Mouse (Mus musculus) embryo, embryonic 9.5 days (tissue): ENCODE data around the gene Oas1f.
"Not testable (repeated sequence)": the region's sequence is repeated elsewhere in the genome, so short reads cannot be mapped to it uniquely, and the experiment has no call there.

Experiments
- DNase-seq: peaks from one replicate; pipeline ENCODE4 v3.0.0-alpha.2; 2017; ENCODE audit errors: extremely low spot score

Gene Oas1f

DNA sequence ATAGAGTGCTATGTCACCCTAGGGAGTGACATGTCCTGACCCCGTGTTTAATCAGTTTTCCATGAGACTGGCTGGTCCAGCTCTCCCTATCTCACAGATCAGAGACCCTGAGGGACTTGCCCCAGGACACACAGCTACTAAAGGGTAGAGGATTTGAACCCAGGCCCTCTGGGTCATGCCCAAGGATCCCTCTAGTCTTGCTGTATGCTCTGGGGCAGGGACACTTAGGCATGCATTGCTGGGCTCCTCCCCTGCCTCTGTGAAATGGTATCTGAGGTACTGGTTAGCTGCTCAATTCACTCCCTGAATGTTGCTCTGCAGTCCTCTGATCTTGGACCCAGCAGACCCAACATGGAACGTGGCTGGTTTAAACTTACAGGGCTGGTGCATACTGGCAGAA lies 24.3 kb downstream of the Oas1f start:
- no peak for DNase-seq

DNA sequence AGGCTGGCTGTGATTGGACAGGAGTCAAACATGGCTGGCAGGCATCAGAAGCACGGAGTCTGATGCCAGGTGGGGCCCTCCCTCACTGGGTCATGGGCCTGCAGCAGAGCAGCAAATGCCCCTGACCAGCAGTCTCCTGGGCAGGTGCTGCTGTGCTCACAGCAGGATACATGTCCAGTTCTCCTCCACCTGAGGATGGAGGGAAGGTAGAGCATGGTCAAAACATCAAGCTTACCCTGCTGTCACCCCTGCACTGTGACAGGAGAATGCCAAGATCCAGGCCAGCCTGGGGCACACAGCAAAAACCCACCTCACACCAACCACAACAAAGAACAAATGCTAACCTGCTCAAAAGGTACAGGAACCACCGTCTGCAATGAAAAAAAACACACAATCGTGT lies 29.7 kb downstream of the Oas1f start:
- DNase-seq: not testable (repeated sequence)

GRCm38 (mm10) chr5:120877407-120877806 lies 30.2 kb downstream of the Oas1f start:
- DNase-seq: not testable (repeated sequence)

DNA sequence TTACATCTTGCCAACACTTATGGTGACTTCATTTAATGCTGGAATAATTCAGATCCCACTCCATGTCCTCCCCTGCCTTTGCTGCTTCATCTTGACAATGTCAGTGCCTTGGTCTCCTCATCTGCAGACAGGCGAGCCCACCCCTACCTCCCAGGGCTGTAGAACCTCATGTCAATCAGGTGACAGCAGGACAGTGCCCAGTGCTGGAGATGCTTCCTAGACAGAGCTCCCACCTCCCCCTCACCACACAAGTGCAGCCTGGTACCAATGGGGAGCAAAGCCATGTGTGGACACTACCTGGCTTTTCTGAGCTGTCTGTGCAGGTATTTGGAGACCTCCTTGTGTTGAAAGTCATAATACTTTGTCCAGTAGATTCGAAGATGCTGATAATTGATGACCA lies 31.6 kb downstream of the Oas1f start:
- not testable (repeated sequence) for DNase-seq

DNA sequence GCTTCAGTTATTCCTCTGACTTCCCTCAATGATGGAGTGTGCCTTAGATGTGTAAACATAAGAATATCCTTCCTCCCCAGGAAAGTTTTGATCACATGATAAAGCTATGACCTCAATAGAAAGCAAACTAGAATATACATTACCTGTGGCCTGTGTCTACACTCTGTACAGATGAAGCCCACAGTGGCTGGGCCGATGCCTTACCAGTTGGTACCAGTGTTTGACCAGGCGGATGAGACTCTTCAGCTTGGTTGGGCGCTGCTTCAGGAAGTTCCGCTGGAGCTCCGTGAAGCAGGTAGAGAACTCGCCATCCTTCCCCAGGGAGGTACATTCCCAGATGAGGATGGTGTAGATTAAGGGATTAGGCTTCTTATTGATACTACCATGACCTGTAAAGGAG lies 34.5 kb downstream of the Oas1f start:
- DNase-seq: not testable (repeated sequence)

DNA sequence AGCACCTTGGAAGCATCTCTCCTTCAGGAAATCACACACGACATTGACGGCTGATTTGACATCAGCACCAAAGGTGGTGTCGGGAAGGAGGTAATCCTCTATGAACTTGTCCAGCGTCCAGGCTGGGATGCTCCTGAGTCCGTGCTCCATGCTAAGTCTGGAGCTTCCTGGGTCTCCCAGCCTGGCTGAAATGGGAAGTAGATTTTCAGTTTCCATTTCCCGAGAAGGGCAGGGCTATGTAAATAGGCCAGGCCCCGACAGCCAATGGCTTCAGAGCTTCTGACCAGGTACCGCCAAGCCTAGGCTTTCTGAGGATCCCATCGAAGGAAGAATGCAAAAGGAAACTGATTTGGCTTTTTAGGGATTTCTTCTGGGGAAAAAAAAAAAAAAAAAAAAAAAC lies 40.2 kb downstream of the Oas1f start, which contains the start of gene Oas1g:
Gene Oas1g (minus strand): TSS at position 201 of the 400 bp plus-strand sequence.
- DNase-seq: not testable (repeated sequence)

DNA sequence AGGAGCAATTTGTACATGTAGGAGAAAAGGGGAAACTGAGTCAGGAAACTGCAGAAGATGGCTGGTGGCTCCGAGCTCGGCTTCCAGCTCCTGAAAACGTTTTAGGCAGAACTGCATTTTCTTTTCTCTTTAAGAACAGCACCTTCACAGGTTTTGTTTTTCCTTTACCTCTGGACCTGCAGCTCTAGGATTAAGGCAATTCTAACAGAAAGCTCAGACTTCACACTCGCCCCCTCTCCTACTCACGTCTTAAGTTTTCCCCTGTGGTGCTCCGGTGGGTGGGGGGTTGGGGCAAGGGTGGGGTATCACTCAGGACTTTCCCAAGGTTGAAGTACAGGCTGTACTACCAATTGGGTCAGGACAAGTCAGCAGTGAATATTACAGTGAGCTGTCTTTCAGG lies 40.7 kb downstream of the Oas1f start:
- no peak for DNase-seq

DNA sequence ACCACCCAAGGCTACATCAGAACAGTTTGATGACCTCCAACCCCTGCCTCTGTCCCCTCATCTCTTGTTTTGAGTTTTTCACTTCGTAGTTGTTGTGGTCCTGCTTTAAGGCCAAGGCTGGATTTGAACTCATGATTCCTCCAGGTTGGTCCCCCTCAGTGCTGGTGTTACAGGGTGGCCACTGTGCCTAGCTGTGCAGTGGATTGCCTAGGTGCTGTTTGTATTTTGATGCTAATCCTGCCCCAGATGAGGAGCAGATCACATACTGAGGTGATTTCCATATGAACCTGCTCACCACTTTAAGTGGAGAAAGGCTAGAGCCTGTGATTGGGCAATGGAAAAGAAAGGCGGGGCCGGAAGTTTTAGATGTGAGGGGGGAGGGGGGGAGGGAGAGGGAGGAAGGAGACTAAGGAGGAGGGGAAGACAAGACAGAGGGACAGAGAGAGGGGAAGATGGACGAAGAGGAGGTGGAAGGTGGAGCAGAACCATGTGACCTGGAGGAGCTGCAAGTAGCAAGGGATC lies 41.2 kb downstream of the Oas1f start:
- not testable (repeated sequence) for DNase-seq

GRCm38 (mm10) chr5:120890026-120890425 lies 42.9 kb downstream of the Oas1f start:
- no peak for DNase-seq

- DNase-seq: no peak
These were observed 43.8 kb downstream of the Oas1f start for GRCm38 (mm10) chr5:120890991-120891390.

- DNase-seq: not testable (repeated sequence)
These were observed 44.5 kb downstream of the Oas1f start for GRCm38 (mm10) chr5:120891566-120892242.

DNA sequence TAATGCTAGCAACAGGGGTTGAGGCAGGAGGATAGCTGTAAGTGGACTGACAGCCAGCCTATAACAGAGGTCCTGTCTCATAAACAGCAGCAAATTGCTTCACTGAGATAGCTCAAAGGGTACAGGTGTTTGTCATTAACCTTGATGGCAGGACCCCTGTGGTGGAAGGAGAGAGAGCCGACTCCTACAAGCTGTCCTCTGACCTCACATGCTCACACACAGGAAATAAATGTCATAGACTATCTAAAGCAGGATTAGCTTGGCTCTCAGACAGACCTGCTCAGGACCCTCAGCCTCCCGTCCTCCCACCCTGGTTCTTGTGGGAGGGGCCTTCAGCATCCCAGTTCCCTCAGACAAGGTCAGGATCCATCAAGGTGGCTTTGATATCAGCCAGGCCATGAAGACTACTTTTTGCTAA lies 45.1 kb downstream of the Oas1f start:
- no peak for DNase-seq

GRCm38 (mm10) chr5:120893866-120894265 lies 46.7 kb downstream of the Oas1f start:
- not testable (repeated sequence) for DNase-seq

DNA sequence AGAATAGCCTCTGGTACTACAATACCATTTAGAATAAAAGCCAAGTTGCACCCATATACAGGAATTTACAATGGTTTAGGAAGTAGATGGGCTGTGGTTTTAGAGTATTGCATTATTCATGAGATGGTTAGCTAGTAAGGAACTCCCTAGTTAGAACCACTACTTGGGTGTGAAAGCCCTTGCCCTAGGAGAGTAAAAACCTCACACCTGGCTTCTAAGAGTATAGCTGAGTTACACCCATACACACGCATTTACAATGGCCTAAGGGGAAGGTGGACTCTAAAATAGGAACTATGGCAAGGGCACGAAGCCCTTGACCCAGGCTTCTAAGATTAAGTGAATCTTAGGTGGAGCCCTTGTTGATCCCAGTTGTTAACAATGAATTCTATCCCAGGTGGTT lies 47.5 kb downstream of the Oas1f start:
- DNase-seq: not testable (repeated sequence)

- DNase-seq: no peak
These were observed 48.2 kb downstream of the Oas1f start for GRCm38 (mm10) chr5:120895231-120895900.

GRCm38 (mm10) chr5:120898307-120898706 lies 51.1 kb downstream of the Oas1f start:
- DNase-seq: no peak

- no peak for DNase-seq
These were observed 51.6 kb downstream of the Oas1f start for GRCm38 (mm10) chr5:120898726-120899125.

GRCm38 (mm10) chr5:120900666-120901065 lies 53.5 kb downstream of the Oas1f start:
- DNase-seq: no peak

- no peak for DNase-seq
These were observed 54.9 kb downstream of the Oas1f start for GRCm38 (mm10) chr5:120902056-120902455.

DNA sequence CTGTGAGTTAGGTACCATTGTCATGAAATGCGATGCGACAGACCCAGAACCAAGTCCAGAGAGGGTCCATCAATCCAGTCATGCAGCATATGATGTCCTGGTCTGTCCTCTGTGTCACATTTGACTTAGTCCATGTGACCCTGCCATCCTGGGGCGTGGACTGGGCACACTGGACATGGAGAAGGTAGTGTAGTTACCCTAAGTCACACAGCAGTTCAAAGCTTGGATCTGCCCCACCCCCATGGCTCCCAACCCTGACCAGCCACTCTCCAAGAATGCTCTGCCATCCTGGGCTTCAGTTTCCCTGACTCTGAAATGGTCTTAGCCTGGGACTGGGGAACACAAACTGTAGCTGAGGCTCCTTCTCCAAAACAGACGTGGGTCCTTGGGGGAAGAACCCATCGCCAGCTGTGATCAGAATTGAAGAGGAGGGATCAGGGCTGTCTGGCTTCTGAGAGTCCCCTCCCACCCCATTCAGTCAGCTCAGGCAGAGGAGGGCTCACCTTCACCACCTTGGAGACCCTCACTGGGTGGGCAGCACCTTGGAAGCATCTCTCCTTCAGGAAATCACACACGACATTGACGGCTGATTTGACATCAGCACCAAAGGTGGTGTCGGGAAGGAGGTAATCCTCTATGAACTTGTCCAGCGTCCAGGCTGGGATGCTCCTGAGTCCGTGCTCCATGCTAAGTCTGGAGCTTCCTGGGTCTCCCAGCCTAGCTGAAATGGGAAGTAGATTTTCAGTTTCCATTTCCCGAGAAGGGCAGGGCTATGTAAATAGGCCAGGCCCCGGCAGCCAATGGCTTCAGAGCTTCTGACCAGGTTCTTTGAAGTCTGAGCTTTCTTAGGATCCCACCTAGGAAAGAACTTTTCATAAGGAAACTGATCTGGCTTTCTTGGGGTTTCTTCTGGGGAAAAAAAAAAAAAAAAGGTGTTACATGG lies 59.9 kb downstream of the Oas1f start, which contains the start of gene Oas1a:
Gene Oas1a (minus strand): TSS at position 731 of the 943 bp plus-strand sequence.
- DNase-seq: not testable (repeated sequence)
